In the genomic region with DNA sequence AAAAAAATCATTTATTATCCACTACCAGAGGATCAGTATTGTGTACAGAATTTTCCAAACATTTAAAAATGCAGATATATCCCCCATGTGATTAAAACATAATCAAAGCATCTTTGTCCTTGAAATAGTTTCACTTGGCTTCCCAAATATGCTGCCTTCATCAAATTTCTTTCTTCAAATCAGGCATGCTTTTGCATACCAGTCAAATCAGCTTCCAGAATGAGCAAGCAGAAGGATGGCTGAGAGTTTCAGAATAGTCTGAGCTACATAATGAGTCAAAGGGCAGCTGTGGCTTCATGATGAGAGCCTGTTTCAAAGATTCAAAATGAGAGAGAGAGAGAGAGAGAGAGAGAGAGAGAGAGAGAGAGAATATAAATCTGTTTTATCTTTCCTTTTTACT, we compare ENCODE assay signal across 19 mouse cellular contexts. TPM values are rescaled to one million over a fixed set of nuclear protein-coding genes. Genes with fewer than 3 reads are reported as not detected.
A peak's percentile ranks its signal among the peaks of the same experiment; 100 is the strongest.
DNase-seq lines count a peak whose midpoint lies in the region; TF ChIP-seq lines count a peak whose summit lies in the region.
"Had no signal": no experiment of that assay in that cellular context is flagged by ENCODE, and none has a peak within 500 bp of the region (broad histone marks: within the 10 kb centered on the region; RNA-seq: fewer than 3 reads in every experiment).

No protein-coding gene starts in this region.

- no peak for DNase-seq in layer of hippocampus, adult 2 months (ENCODE audit: low spot score in 2 of 2)
- DNase-seq in layer of hippocampus, adult 8-10 months (ENCODE audit: low spot score in 2 of 2) = no peak
- peak; percentile 55 for DNase-seq in CH12.LX (ENCODE audit: extremely low read depth)
- peak; percentile 67 for DNase-seq in Muller cell, postnatal 12 days (ENCODE audit: inconsistent ontology term)
- DNase-seq in brain, embryonic 14.5 days (ENCODE audit: low read depth) = peak; percentile 5
- no peak for DNase-seq in heart, adult 11 months
- no peak for DNase-seq in gastrocnemius, adult 8-10 months (ENCODE audit: low spot score in 2 of 2)
- DNase-seq: adrenal gland, adult 8-10 months; adrenal gland, postnatal 14 days; adrenal gland, postnatal 36 days; cerebellum, adult 11-12 months; cerebellum, adult 2 months; cerebellum, adult 9-10 months; cerebellum, postnatal 10 days; cerebellum, postnatal 25 days had no signal

- dilution Hi-C loops in CH12.LX (cut with MboI; ENCODE audit: extremely low pct_ligation_motif_present, extremely low pct_unique_long_range_greater_than_20kb, low sequenced_read_pairs) = no loop called here

- no peaks in the 10 kb centered on the region for H3K36me3 ChIP-seq in CH12.LX (replicated peaks in 1 of 2; ENCODE audit: control insufficient read depth in 1 of 2, insufficient read depth in 1 of 2, low read length in 1 of 2)
- H3K36me3 ChIP-seq: embryonic facial prominence, embryonic 10.5 days; embryonic facial prominence, embryonic 12.5 days had no signal

- no peak overlapping the region for H3K9ac ChIP-seq in CH12.LX (ENCODE audit: insufficient read depth, low read depth)
- H3K9ac ChIP-seq: embryonic facial prominence, embryonic 12.5 days; forebrain, embryonic 13.5 days had no signal

- TF ChIP-seq RAD21 in CH12.LX (IDR thresholded peaks at IDR 0.05; ENCODE audit: low read depth, low read length) = no peak

- TF ChIP-seq EP300 in CH12.LX (IDR thresholded peaks at IDR 0.05; ENCODE audit: low read length) = peak; percentile 86

- in situ Hi-C loops in CH12.LX (cut with MboI; ENCODE audit: low pct_ligation_motif_present, low pct_unique_long_range_greater_than_20kb, low sequenced_read_pairs) = no loop called here

- TF ChIP-seq CTCF in layer of hippocampus, adult 2 months (conservative IDR thresholded peaks at IDR 0.05) = no peak
- TF ChIP-seq CTCF in CH12.LX (conservative IDR thresholded peaks at IDR 0.05 in 1 of 2, IDR thresholded peaks at IDR 0.05 in 1 of 2; ENCODE audit: low read depth in 2 of 2, low read length in 2 of 2) = no peak
- TF ChIP-seq CTCF in brain, embryonic 14.5 days (IDR thresholded peaks at IDR 0.05; ENCODE audit: borderline replicate concordance, extremely low read depth, insufficient read depth, insufficient read length) = no peak

- H3K4me1 ChIP-seq in CH12.LX (ENCODE audit: control insufficient read depth in 1 of 2, insufficient read depth in 2 of 2) = no peaks in the 10 kb centered on the region
- H3K4me1 ChIP-seq: embryonic facial prominence, embryonic 10.5 days; embryonic facial prominence, embryonic 12.5 days; forebrain, embryonic 13.5 days had no signal

- H3K27me3 ChIP-seq in CH12.LX (replicated peaks) = no peaks in the 10 kb centered on the region
- H3K27me3 ChIP-seq: embryonic facial prominence, embryonic 12.5 days; forebrain, embryonic 13.5 days had no signal

- H3K4me2 ChIP-seq in CH12.LX (ENCODE audit: insufficient read depth, low read depth, poor library complexity, severe bottlenecking) = peak overlapping the region; percentile 29; the same call in 1 of the 2 replicates
- H3K4me2 ChIP-seq: embryonic facial prominence, embryonic 12.5 days; forebrain, embryonic 13.5 days had no signal

- TF ChIP-seq POLR2A in CH12.LX (IDR thresholded peaks at IDR 0.05; ENCODE audit: low read depth, low read length) = no peak
- no peak for TF ChIP-seq POLR2A in brain, embryonic 14.5 days (IDR thresholded peaks at IDR 0.05; ENCODE audit: borderline replicate concordance, extremely low read depth, insufficient read depth, insufficient read length, poor library complexity, severe bottlenecking)

- H3K79me2 ChIP-seq in CH12.LX (replicated peaks; ENCODE audit: control insufficient read depth, extremely low read depth, insufficient read depth, poor library complexity, severe bottlenecking) = no peaks in the 10 kb centered on the region

- H3K27ac ChIP-seq in layer of hippocampus, adult 2 months = peak overlapping the region; percentile 48; the same call in 1 of the 2 replicates
- H3K27ac ChIP-seq in CH12.LX (ENCODE audit: insufficient read depth, low read depth) = no peak overlapping the region
- H3K27ac ChIP-seq: embryonic facial prominence, embryonic 10.5 days; embryonic facial prominence, embryonic 12.5 days; forebrain, embryonic 13.5 days had no signal

- no peak overlapping the region for H3K4me3 ChIP-seq in layer of hippocampus, adult 2 months
- H3K4me3 ChIP-seq in CH12.LX (replicated peaks in 1 of 3; ENCODE audit: low read depth in 2 of 3, low read length in 2 of 3, poor library complexity in 1 of 3) = no peak overlapping the region
- H3K4me3 ChIP-seq: embryonic facial prominence, embryonic 10.5 days; embryonic facial prominence, embryonic 12.5 days; forebrain, embryonic 13.5 days had no signal

- H3K9me3 ChIP-seq in CH12.LX (replicated peaks; ENCODE audit: low read length) = no peaks in the 10 kb centered on the region
- H3K9me3 ChIP-seq: embryonic facial prominence, embryonic 10.5 days; embryonic facial prominence, embryonic 12.5 days; forebrain, embryonic 13.5 days; G1E had no signal

TF ChIP-seq in CH12.LX, 34 proteins besides CTCF, POLR2A, EP300 and RAD21:
- TF ChIP-seq NELFE (IDR thresholded peaks at IDR 0.05; ENCODE audit: low read depth, low read length) (no peak), HCFC1 (IDR thresholded peaks at IDR 0.05; ENCODE audit: low read depth, low read length) (no peak), JUND (conservative IDR thresholded peaks at IDR 0.05; ENCODE audit: low read depth, low read length) (peak; percentile 85), ZNF384 (IDR thresholded peaks at IDR 0.05; ENCODE audit: low read depth, low read length) (no peak), MAZ (IDR thresholded peaks at IDR 0.05; ENCODE audit: low read depth, low read length) (no peak), MEF2A (IDR thresholded peaks at IDR 0.05; ENCODE audit: borderline replicate concordance, low read depth, low read length) (peak; percentile 29; the same call in 1 of the 2 replicates), USF2 (conservative IDR thresholded peaks at IDR 0.05; ENCODE audit: low read depth, low read length) (no peak), E2F4 (IDR thresholded peaks at IDR 0.05; ENCODE audit: insufficient replicate concordance, low read depth, low read length) (no peak), MXI1 (IDR thresholded peaks at IDR 0.05; ENCODE audit: low read depth, low read length) (no peak), SIN3A (IDR thresholded peaks at IDR 0.05; ENCODE audit: low read length) (no peak), TBP (conservative IDR thresholded peaks at IDR 0.05; ENCODE audit: low read depth, low read length) (no peak), UBTF (IDR thresholded peaks at IDR 0.05; ENCODE audit: low read depth, low read length) (no peak), BHLHE40 (IDR thresholded peaks at IDR 0.05; ENCODE audit: low read depth, low read length) (peak; percentile 55), MAFK (IDR thresholded peaks at IDR 0.05; ENCODE audit: insufficient replicate concordance, low read length) (peak; percentile 73; the same call in 1 of the 2 replicates), POLR2AphosphoS2 (IDR thresholded peaks at IDR 0.05; ENCODE audit: low read depth, low read length) (no peak), JUN (IDR thresholded peaks at IDR 0.05; ENCODE audit: insufficient read depth, low read depth, low read length) (peak; percentile 68), NRF1 (IDR thresholded peaks at IDR 0.05; ENCODE audit: low read depth, low read length) (no peak), ELF1 (IDR thresholded peaks at IDR 0.05; ENCODE audit: low read depth, low read length) (no peak), GABPA (IDR thresholded peaks at IDR 0.05; ENCODE audit: insufficient replicate concordance, low read depth, low read length) (no peak), MAX (IDR thresholded peaks at IDR 0.05; ENCODE audit: low read length) (no peak), ZC3H11A (IDR thresholded peaks at IDR 0.05; ENCODE audit: low read depth, low read length) (no peak), CHD1 (IDR thresholded peaks at IDR 0.05; ENCODE audit: low read depth, low read length) (no peak), CHD2 (IDR thresholded peaks at IDR 0.05; ENCODE audit: low read length) (no peak), RCOR1 (conservative IDR thresholded peaks at IDR 0.05; ENCODE audit: low read depth, low read length) (0 out of 2 replicates have a peak, but pooled peaks have one; percentile 15), TCF12 (IDR thresholded peaks at IDR 0.05; ENCODE audit: low read depth, low read length) (peak; percentile 47; the same call in 1 of the 2 replicates), SMC3 (IDR thresholded peaks at IDR 0.05; ENCODE audit: low read depth, low read length) (no peak), IRF4 (IDR thresholded peaks at IDR 0.05; ENCODE audit: low read depth, low read length) (peak; percentile 86), MYC (IDR thresholded peaks at IDR 0.05; ENCODE audit: low read depth, low read length) (no peak), KAT2A (IDR thresholded peaks at IDR 0.05; ENCODE audit: insufficient replicate concordance, low read length) (no peak), USF1 (IDR thresholded peaks at IDR 0.05; ENCODE audit: low read depth, low read length) (no peak), ETS1 (conservative IDR thresholded peaks at IDR 0.05; ENCODE audit: low read depth, low read length) (peak; percentile 55), PAX5 (IDR thresholded peaks at IDR 0.05; ENCODE audit: low read length) (no peak), ZKSCAN1 (IDR thresholded peaks at IDR 0.05; ENCODE audit: borderline replicate concordance, low read depth, low read length) (no peak), ZMIZ1 (IDR thresholded peaks at IDR 0.05; ENCODE audit: low read depth, low read length) (no peak)

RNA-seq across cellular contexts. Expression of a gene that starts 48.4 kb away (rescaled TPM):
- 1 to 10 TPM; 5.1 to 9.2 TPM for total RNA-seq in layer of hippocampus, adult 2 months (2021)
- total RNA-seq in layer of hippocampus, adult 8-10 months (2022) = 1 to 10 TPM; 5.2 to 8.2 (median 6.7) TPM
- total RNA-seq in CH12.LX (2012; rRNA removed) (0.08 and 0.13 TPM in 2 replicates), CH12.LX (2014; rRNA removed) (0.09 TPM in 1 of 2 replicates, not detected in the other)
- polyA plus RNA-seq in CH12.LX (2012; ENCODE audit: insufficient read length, low read depth) = 0.10 TPM in 1 of 2 replicates, not detected in the other
- 0.33 and 0.51 TPM in 2 replicates for polyA plus RNA-seq in brain, embryonic 14.5 days (2012; rRNA removed)
- total RNA-seq in gastrocnemius, adult 8-10 months (2022) = under 1 TPM in 1 of 4 experiments, not detected in 3; 0.35 TPM

Comparison
In these comparisons a context has a peak if more than half of its experiments do, and no peak if none do; other contexts are left out.
1. DNase-seq: peak in CH12.LX (single experiment), Muller cell, postnatal 12 days (single experiment) and brain, embryonic 14.5 days (single experiment); none in layer of hippocampus, adult 2 months (0 of 2), layer of hippocampus, adult 8-10 months (0 of 2), heart, adult 11 months (single experiment) and gastrocnemius, adult 8-10 months (0 of 2).
2. RNA of a gene that starts 48.4 kb away (total RNA-seq): 5.1 to 9.2 TPM in layer of hippocampus, adult 2 months and 5.2 to 8.2 TPM in layer of hippocampus, adult 8-10 months; 0.08 to 0.13 TPM in CH12.LX and 0.35 TPM in gastrocnemius, adult 8-10 months; every median in the first group is over 4 times any median in the second.